ENCODE assay signal across 8 mouse cellular contexts in genomic region chr5:103737208-103738066, GRCm38 (mm10). TPM values are rescaled to one million over a fixed set of nuclear protein-coding genes. Genes with fewer than 3 reads are reported as not detected.
DNase-seq lines count a peak whose midpoint lies in the region; ATAC-seq and TF ChIP-seq lines count a peak whose summit lies in the region.

No protein-coding gene starts in this region.

- peak overlapping the region; percentile 45 for H3K4me2 ChIP-seq in heart, embryonic 11.5 days
- H3K4me2 ChIP-seq in hindbrain, embryonic 11.5 days (replicated peaks; ENCODE audit: low read depth, low read length), result no peak overlapping the region

- 45% methylated on average over 26 of the region's 26 CpGs for WGBS in heart, embryonic 11.5 days (ENCODE audit: insufficient replicate concordance)
- 57% methylated on average over 26 of the region's 26 CpGs for WGBS in liver, adult 2 months
- 79% methylated on average over 26 of the region's 26 CpGs for WGBS in hindbrain, embryonic 11.5 days

- TF ChIP-seq CTCF in liver, adult 2 months (IDR thresholded peaks at IDR 0.05; ENCODE audit: low read depth, low read length), result no peak

- H3K9ac ChIP-seq in heart, embryonic 11.5 days (ENCODE audit: low read depth, low read length), result no peak overlapping the region
- H3K9ac ChIP-seq in liver, adult 2 months (ENCODE audit: low read depth, low read length), result no peak overlapping the region
- no peak overlapping the region for H3K9ac ChIP-seq in hindbrain, embryonic 11.5 days (ENCODE audit: low read depth, low read length)

- H3K27ac ChIP-seq in heart, embryonic 11.5 days (ENCODE audit: low read depth, low read length), result peak overlapping the region; percentile 76
- peak overlapping the region; percentile 39 for H3K27ac ChIP-seq in liver, adult 2 months (replicated peaks; ENCODE audit: insufficient read depth, low read depth, low read length)
- H3K27ac ChIP-seq in hindbrain, embryonic 11.5 days (ENCODE audit: low read depth, low read length), result no peak overlapping the region

- H3K4me1 ChIP-seq in heart, embryonic 11.5 days (ENCODE audit: control insufficient read depth, insufficient read depth, low read length), result no peaks in the 10 kb centered on the region
- H3K4me1 ChIP-seq in liver, adult 2 months (ENCODE audit: control insufficient read depth, insufficient read depth, low read length), result peaks cover 10% of the 10 kb centered on the region; the same call in 1 of the 2 replicates
- no peaks in the 10 kb centered on the region for H3K4me1 ChIP-seq in hindbrain, embryonic 11.5 days (replicated peaks; ENCODE audit: control insufficient read depth, insufficient read depth, low read length)

- intact Hi-C loops in heart, postnatal 25 days (cut with DNase I), result no loop called here

- peak; percentile 85 for ATAC-seq in heart, embryonic 11.5 days (replicated peaks; ENCODE audit: insufficient number of reproducible peaks, low FRiP score, low TSS enrichment)
- ATAC-seq in hindbrain, embryonic 11.5 days (ENCODE audit: low FRiP score), result no peak

- no peak overlapping the region for H3K4me3 ChIP-seq in heart, embryonic 11.5 days (ENCODE audit: low read depth, low read length)
- H3K4me3 ChIP-seq in liver, adult 2 months (ENCODE audit: insufficient read depth, low read depth, low read length), result no peak overlapping the region
- H3K4me3 ChIP-seq in hindbrain, embryonic 11.5 days (ENCODE audit: low read depth, low read length), result no peak overlapping the region

- H3K79me2 ChIP-seq in liver, adult 2 months (ENCODE audit: control insufficient read depth, insufficient read depth, low read length), result no peaks in the 10 kb centered on the region

- no peaks in the 10 kb centered on the region for H3K9me3 ChIP-seq in heart, embryonic 11.5 days (replicated peaks; ENCODE audit: control insufficient read depth, low read length)
- H3K9me3 ChIP-seq in hindbrain, embryonic 11.5 days (ENCODE audit: control insufficient read depth, low read length), result no peaks in the 10 kb centered on the region

- no peaks in the 10 kb centered on the region for H3K36me3 ChIP-seq in heart, embryonic 11.5 days (ENCODE audit: control insufficient read depth, insufficient read depth, low read length)
- no peaks in the 10 kb centered on the region for H3K36me3 ChIP-seq in liver, adult 2 months (ENCODE audit: control insufficient read depth, insufficient read depth, low read length)
- no peaks in the 10 kb centered on the region for H3K36me3 ChIP-seq in hindbrain, embryonic 11.5 days (ENCODE audit: control insufficient read depth, insufficient read depth, low read length)

- DNase-seq in heart, postnatal 25 days (ENCODE audit: low spot score), result no peak
- peak; percentile 69 to 73 for DNase-seq in adrenal gland, postnatal 36 days
- peak; percentile 87 for DNase-seq in liver, adult 2 months (ENCODE audit: extremely low read depth, low read depth, low spot score)
- DNase-seq in spleen, postnatal 4 days (ENCODE audit: low spot score in 2 of 2), result peak; percentile 82
- no peak for DNase-seq in T-cell, adult 2 months (ENCODE audit: low spot score)
- no peak for DNase-seq in hindbrain, embryonic 11.5 days (ENCODE audit: low spot score)
- DNase-seq in neural tube, embryonic 10.5 days (ENCODE audit: extremely low spot score, low spot score), result no peak

- no peak for TF ChIP-seq POLR2A in liver, adult 2 months (IDR thresholded peaks at IDR 0.05; ENCODE audit: extremely low read depth, insufficient read depth, low read length)

- H3K27me3 ChIP-seq in heart, embryonic 11.5 days (ENCODE audit: control insufficient read depth, insufficient read depth, low read length), result peaks cover 2% of the 10 kb centered on the region; the same call in 1 of the 2 replicates
- H3K27me3 ChIP-seq in liver, adult 2 months (ENCODE audit: control insufficient read depth, insufficient read depth, low read length), result no peaks in the 10 kb centered on the region
- H3K27me3 ChIP-seq in hindbrain, embryonic 11.5 days (ENCODE audit: control insufficient read depth, insufficient read depth, low read length), result no peaks in the 10 kb centered on the region

RNA-seq across cellular contexts. Expression of gene Aff1, which starts 45.3 kb away (rescaled TPM):
- 12.1 and 13.4 TPM in 2 replicates for polyA plus RNA-seq in heart, embryonic 11.5 days (2014; fragmentation: Nextera tagmentation; extraction: Ambion mirVana)
- total RNA-seq in heart, postnatal 25 days (2021), result 10 to 100 TPM; 37.4 to 42.7 TPM
- total RNA-seq in adrenal gland, postnatal 36 days (2021), result 10 to 100 TPM; 40.8 to 44.1 TPM
- 6.5 and 9.0 TPM in 2 replicates for total RNA-seq in liver, adult 2 months (2014; rRNA removed)
- 3.9 and 4.1 TPM in 2 replicates for polyA plus RNA-seq in liver, adult 2 months (2012; rRNA removed)
- 7.0 and 8.5 TPM in 2 replicates for polyA plus RNA-seq in hindbrain, embryonic 11.5 days (2014; fragmentation: Nextera tagmentation; extraction: Ambion mirVana)

Comparison
In these comparisons a context has a peak if more than half of its experiments do, and no peak if none do; other contexts are left out.
1. DNase-seq: peak in adrenal gland, postnatal 36 days (2 of 2), liver, adult 2 months (single experiment) and spleen, postnatal 4 days (2 of 2); none in heart, postnatal 25 days (single experiment), T-cell, adult 2 months (single experiment), hindbrain, embryonic 11.5 days (single experiment) and neural tube, embryonic 10.5 days (single experiment).